Mouse (Mus musculus) forelimb bud, embryonic 11.5 days (tissue): Measurements from ENCODE around the gene Psmb7.

Source experiments
- DNase-seq: peaks from one replicate; pipeline ENCODE4 v3.0.0-alpha.2; 2012; ENCODE audit warnings: low read depth, low spot score

The Psmb7 gene

GRCm38 (mm10) chr2:38594874-38595273 is 49.0 kb downstream of the Psmb7 start:
- no peak for DNase-seq

GRCm38 (mm10) chr2:38591751-38592459 is 52.0 kb downstream of the Psmb7 start:
- no peak for DNase-seq

- DNase-seq = no peak
Measured at GRCm38 (mm10) chr2:38586733-38587132, 57.2 kb downstream of the Psmb7 start.

- DNase-seq = no peak
Measured at GRCm38 (mm10) chr2:38585379-38585736, 58.5 kb downstream of the Psmb7 start.

- DNase-seq = no peak
Measured at GRCm38 (mm10) chr2:38584514-38585378, 59.1 kb downstream of the Psmb7 start.

GRCm38 (mm10) chr2:38583982-38584381 is 59.9 kb downstream of the Psmb7 start:
- no peak for DNase-seq

GRCm38 (mm10) chr2:38579528-38579927 is 64.4 kb downstream of the Psmb7 start:
- no peak for DNase-seq

GRCm38 (mm10) chr2:38578602-38579521 is 65.0 kb downstream of the Psmb7 start:
- DNase-seq = no peak

GRCm38 (mm10) chr2:38574697-38575096 is 69.2 kb downstream of the Psmb7 start:
- DNase-seq = no peak

- no peak for DNase-seq
Measured at GRCm38 (mm10) chr2:38571971-38572601, 71.8 kb downstream of the Psmb7 start.

GRCm38 (mm10) chr2:38562596-38562995 is 81.3 kb downstream of the Psmb7 start:
- DNase-seq = no peak

GRCm38 (mm10) chr2:38560296-38561227 is 83.3 kb downstream of the Psmb7 start:
- no peak for DNase-seq

GRCm38 (mm10) chr2:38556721-38557120 is 87.2 kb downstream of the Psmb7 start:
- no peak for DNase-seq

- DNase-seq = no peak
Measured at GRCm38 (mm10) chr2:38555659-38556058, 88.2 kb downstream of the Psmb7 start.

- no peak for DNase-seq
Measured at GRCm38 (mm10) chr2:38554226-38554995, 89.5 kb downstream of the Psmb7 start.

- no peak for DNase-seq
Measured at GRCm38 (mm10) chr2:38552004-38552443, 91.9 kb downstream of the Psmb7 start.

- DNase-seq = no peak
Measured at GRCm38 (mm10) chr2:38547793-38548517, 95.9 kb downstream of the Psmb7 start.

- no peak for DNase-seq
Measured at GRCm38 (mm10) chr2:38546748-38547147, 97.1 kb downstream of the Psmb7 start.

- DNase-seq = peak; percentile 24
Measured at GRCm38 (mm10) chr2:38546222-38546621, 97.7 kb downstream of the Psmb7 start.
